Mouse (Mus musculus) forebrain, embryonic 11.5 days (tissue): ENCODE data around the gene Abhd16b. TPM values are rescaled to one million over a fixed set of nuclear protein-coding genes. Genes with fewer than 3 reads are reported as not detected.

Source experiments
- ATAC-seq: fragments of 200-750 bp; cut with Nextera tagmentation; replicated peaks from 2 replicates; pipeline ENCODE4 v1.8.0; 2017; ENCODE audit warnings: moderate TSS enrichment; ENCODE audit not compliant: low FRiP score
- DNase-seq: peaks from one replicate; pipeline ENCODE4 v3.0.0-alpha.2; 2017; ENCODE audit warnings: low spot score
- H3K27ac ChIP-seq: fragments of 300-500 bp; sonication (generic); 2 replicates; pipeline ENCODE4 v1.5.1; 2014; ENCODE audit warnings: low read depth, low read length
- H3K27me3 ChIP-seq: fragments of 300-500 bp; sonication (generic); 2 replicates; pipeline ENCODE4 v1.6.1; 2014; ENCODE audit warnings: mild to moderate bottlenecking, low read length, mixed read lengths; ENCODE audit not compliant: control insufficient read depth, insufficient read depth
- H3K36me3 ChIP-seq: fragments of 300-500 bp; sonication (generic); 2 replicates; pipeline ENCODE4 v1.6.1; 2014; ENCODE audit warnings: mild to moderate bottlenecking, low read length, moderate library complexity, mixed read lengths; ENCODE audit not compliant: control insufficient read depth, insufficient read depth
- H3K4me1 ChIP-seq: fragments of 300-500 bp; sonication (generic); replicated peaks from 2 replicates; pipeline ENCODE4 v1.6.1; 2014; ENCODE audit warnings: low read length, mixed read lengths; ENCODE audit not compliant: control insufficient read depth, insufficient read depth
- H3K4me2 ChIP-seq: fragments of 300-500 bp; sonication (generic); 2 replicates; pipeline ENCODE4 v1.6.1; 2014; ENCODE audit warnings: low read depth, mild to moderate bottlenecking, low read length, moderate library complexity, mixed read lengths; ENCODE audit not compliant: severe bottlenecking
- H3K4me3 ChIP-seq: fragments of 300-500 bp; sonication (generic); 2 replicates; pipeline ENCODE4 v1.5.1; 2014; ENCODE audit warnings: low read depth, low read length
- H3K9ac ChIP-seq: fragments of 300-500 bp; sonication (generic); 2 replicates; pipeline ENCODE4 v1.6.1; 2014; ENCODE audit warnings: low read length
- H3K9me3 ChIP-seq: fragments of 300-500 bp; sonication (generic); 2 replicates; pipeline ENCODE4 v1.6.1; 2016; ENCODE audit warnings: low read length, mixed read lengths; ENCODE audit not compliant: control insufficient read depth
- WGBS: fragments of 180-500 bp; shearing (Covaris S2); extraction: QIAGEN DNeasy Blood & Tissue Kit; methylation state at CpG from one replicate; pipeline ENCODE4 v1.1.7; 2014; 5-methylcytosine and 5-hydroxymethylcytosine counted together
- polyA plus RNA-seq: library from polyadenylated mRNA; unstranded; fragments of >200 nt; fragmentation: Nextera tagmentation; extraction: Ambion mirVana; gene quantifications from 2 replicates; pipeline ENCODE4 v1.2.1, GENCODE M21; 2014

Abhd16b gene
- polyA plus RNA-seq, 1 experiment from 2014 or later = not detected

- Histone ChIP-seq H3K27ac (no peak overlapping the region), H3K4me2 (no peak overlapping the region), H3K27me3 (no peaks in the 10 kb centered on the region), H3K4me1 (no peaks in the 10 kb centered on the region), H3K9me3 (no peaks in the 10 kb centered on the region), H3K4me3 (no peak overlapping the region), H3K36me3 (no peaks in the 10 kb centered on the region), H3K9ac (no peak overlapping the region)
- no peak for DNase-seq
- 93% methylated on average over 2 of the region's 2 CpGs for WGBS
- no peak for ATAC-seq
Observed at GRCm38 (mm10) chr2:181537444-181538047, 44.5 kb downstream of the Abhd16b start.

- Histone ChIP-seq H3K9me3 (no peaks in the 10 kb centered on the region), H3K36me3 (0 out of 2 replicates have a peak, but pooled peaks cover 2% of the 10 kb centered on the region), H3K27ac (no peak overlapping the region), H3K4me1 (no peaks in the 10 kb centered on the region), H3K4me3 (no peak overlapping the region), H3K4me2 (no peak overlapping the region), H3K9ac (no peak overlapping the region), H3K27me3 (no peaks in the 10 kb centered on the region)
- 92% methylated on average over 6 of the region's 6 CpGs for WGBS
- ATAC-seq = no peak
- no peak for DNase-seq
Observed at GRCm38 (mm10) chr2:181541761-181542380, 48.9 kb downstream of the Abhd16b start.

Other genes starting within 250 kb of the Abhd16b start
- gene Gmeb2, start 205.2 kb upstream of the Abhd16b start, polyA plus RNA-seq = 21.7 and 22.9 TPM in 2 replicates
- 212 and 228 TPM in 2 replicates for gene Stmn3, start 178.7 kb upstream of the Abhd16b start, polyA plus RNA-seq
- gene Rtel1, start 173.5 kb upstream of the Abhd16b start, polyA plus RNA-seq = 66.5 and 68.3 TPM in 2 replicates
- gene Zgpat, start 128.3 kb upstream of the Abhd16b start, polyA plus RNA-seq = 52.3 and 54.7 TPM in 2 replicates
- 64.5 and 77.0 TPM in 2 replicates for gene Arfrp1, start 127.8 kb upstream of the Abhd16b start, polyA plus RNA-seq
- 26.2 and 32.7 TPM in 2 replicates for gene Lime1, start 113.1 kb upstream of the Abhd16b start, polyA plus RNA-seq
- gene Zbtb46, start 33.8 kb upstream of the Abhd16b start, polyA plus RNA-seq = 14.2 and 16.1 TPM in 2 replicates
- gene Tpd52l2, start 3.9 kb downstream of the Abhd16b start, polyA plus RNA-seq = 143 and 148 TPM in 2 replicates
- gene Dnajc5, start 27.3 kb downstream of the Abhd16b start, polyA plus RNA-seq = 103 and 104 TPM in 2 replicates
- gene Uckl1, start 91.7 kb downstream of the Abhd16b start, polyA plus RNA-seq = 51.0 and 51.5 TPM in 2 replicates
- gene Prpf6, start 98.7 kb downstream of the Abhd16b start, polyA plus RNA-seq = 76.5 and 82.4 TPM in 2 replicates
- 53.7 and 60.7 TPM in 2 replicates for gene Zfp512b, start 99.6 kb downstream of the Abhd16b start, polyA plus RNA-seq
- 52.0 and 58.5 TPM in 2 replicates for gene Samd10, start 106.0 kb downstream of the Abhd16b start, polyA plus RNA-seq
- not detected in 2 replicates for gene Gm29797, start 163.8 kb downstream of the Abhd16b start, polyA plus RNA-seq
- gene Sox18, start 178.4 kb downstream of the Abhd16b start, polyA plus RNA-seq = 15.8 and 18.8 TPM in 2 replicates
- 21.1 and 22.6 TPM in 2 replicates for gene Tcea2, start 187.1 kb downstream of the Abhd16b start, polyA plus RNA-seq
- 64.7 and 74.8 TPM in 2 replicates for gene Rgs19, start 200.8 kb downstream of the Abhd16b start, polyA plus RNA-seq
- not detected in 2 replicates for gene Lkaaear1, start 205.2 kb downstream of the Abhd16b start, polyA plus RNA-seq
- gene Oprl1, start 221.8 kb downstream of the Abhd16b start, polyA plus RNA-seq = 12.8 and 15.8 TPM in 2 replicates